Mouse (Mus musculus): ENCODE measurements around the gene Six5. TPM values are rescaled to one million over a fixed set of nuclear protein-coding genes. Genes with fewer than 3 reads are reported as not detected.

Six5 gene
- 2.0 TPM for polyA plus RNA-seq (2015; fragmentation: Illumina TruSeq; extraction: RNeasy Lipid Tissue Mini Kit (QIAGEN cat#74804); ENCODE audit: insufficient read depth, low replicate concordance)

GRCm38 (mm10) chr7:19094471-19094825 is at the start of gene Six5:
Gene Six5, plus strand, starts transcription at chr7:19094594.

GRCm38 (mm10) chr7:19054047-19054776 is 40.2 kb upstream of the Six5 start, which contains the start of gene Rsph6a:
Gene Rsph6a, plus strand, starts transcription at chr7:19054690.

GRCm38 (mm10) chr7:19075723-19076585 is 18.4 kb upstream of the Six5 start, which contains the start of gene Dmwd:
Gene Dmwd, plus strand, starts transcription at chr7:19076227.

GRCm38 (mm10) chr7:19083701-19084100 is 10.7 kb upstream of the Six5 start, which contains the start of gene Dmpk:
Gene Dmpk, plus strand, starts transcription at chr7:19083849.

GRCm38 (mm10) chr7:19118028-19118771 is 23.8 kb downstream of the Six5 start, which contains the start of gene Gm4969:
Gene Gm4969, minus strand, starts transcription at chr7:19118368.

GRCm38 (mm10) chr7:19119631-19120429 is 25.4 kb downstream of the Six5 start, which contains the start of gene Fbxo46:
Gene Fbxo46, plus strand, starts transcription at chr7:19119859.

Other genes with a start within 250 kb of the Six5 start
- gene Pglyrp1, start 223.3 kb upstream of the Six5 start, polyA plus RNA-seq (2015; fragmentation: Illumina TruSeq; extraction: RNeasy Lipid Tissue Mini Kit (QIAGEN cat#74804); ENCODE audit: insufficient read depth, low replicate concordance), result 28.9 TPM
- gene Ccdc61, start 184.2 kb upstream of the Six5 start, polyA plus RNA-seq (2015; fragmentation: Illumina TruSeq; extraction: RNeasy Lipid Tissue Mini Kit (QIAGEN cat#74804); ENCODE audit: insufficient read depth, low replicate concordance), result 17.3 TPM
- gene Nova2, start 168.7 kb upstream of the Six5 start, polyA plus RNA-seq (2015; fragmentation: Illumina TruSeq; extraction: RNeasy Lipid Tissue Mini Kit (QIAGEN cat#74804); ENCODE audit: insufficient read depth, low replicate concordance), result 0.76 TPM
- gene Nanos2, start 107.2 kb upstream of the Six5 start, polyA plus RNA-seq (2015; fragmentation: Illumina TruSeq; extraction: RNeasy Lipid Tissue Mini Kit (QIAGEN cat#74804); ENCODE audit: insufficient read depth, low replicate concordance), result not detected
- 0.73 TPM for gene Mypop, start 103.3 kb upstream of the Six5 start, polyA plus RNA-seq (2015; fragmentation: Illumina TruSeq; extraction: RNeasy Lipid Tissue Mini Kit (QIAGEN cat#74804); ENCODE audit: insufficient read depth, low replicate concordance)
- gene Irf2bp1, start 90.5 kb upstream of the Six5 start, polyA plus RNA-seq (2015; fragmentation: Illumina TruSeq; extraction: RNeasy Lipid Tissue Mini Kit (QIAGEN cat#74804); ENCODE audit: insufficient read depth, low replicate concordance), result 6.8 TPM
- gene Foxa3, start 71.1 kb upstream of the Six5 start, polyA plus RNA-seq (2015; fragmentation: Illumina TruSeq; extraction: RNeasy Lipid Tissue Mini Kit (QIAGEN cat#74804); ENCODE audit: insufficient read depth, low replicate concordance), result not detected
- gene Sympk, start 70.2 kb upstream of the Six5 start, polyA plus RNA-seq (2015; fragmentation: Illumina TruSeq; extraction: RNeasy Lipid Tissue Mini Kit (QIAGEN cat#74804); ENCODE audit: insufficient read depth, low replicate concordance), result 43.3 TPM
- not detected for gene Rsph6a, start 39.9 kb upstream of the Six5 start, polyA plus RNA-seq (2015; fragmentation: Illumina TruSeq; extraction: RNeasy Lipid Tissue Mini Kit (QIAGEN cat#74804); ENCODE audit: insufficient read depth, low replicate concordance)
- 5.3 TPM for gene Dmwd, start 18.4 kb upstream of the Six5 start, polyA plus RNA-seq (2015; fragmentation: Illumina TruSeq; extraction: RNeasy Lipid Tissue Mini Kit (QIAGEN cat#74804); ENCODE audit: insufficient read depth, low replicate concordance)
- 37.1 TPM for gene Dmpk, start 10.7 kb upstream of the Six5 start, polyA plus RNA-seq (2015; fragmentation: Illumina TruSeq; extraction: RNeasy Lipid Tissue Mini Kit (QIAGEN cat#74804); ENCODE audit: insufficient read depth, low replicate concordance)
- gene Gm4969, start 23.8 kb downstream of the Six5 start, polyA plus RNA-seq (2015; fragmentation: Illumina TruSeq; extraction: RNeasy Lipid Tissue Mini Kit (QIAGEN cat#74804); ENCODE audit: insufficient read depth, low replicate concordance), result 0.11 TPM
- gene Fbxo46, start 25.3 kb downstream of the Six5 start, polyA plus RNA-seq (2015; fragmentation: Illumina TruSeq; extraction: RNeasy Lipid Tissue Mini Kit (QIAGEN cat#74804); ENCODE audit: insufficient read depth, low replicate concordance), result 2.9 TPM
- 9.4 TPM for gene Qpctl, start 54.7 kb downstream of the Six5 start, polyA plus RNA-seq (2015; fragmentation: Illumina TruSeq; extraction: RNeasy Lipid Tissue Mini Kit (QIAGEN cat#74804); ENCODE audit: insufficient read depth, low replicate concordance)
- 28.2 TPM for gene Snrpd2, start 55.1 kb downstream of the Six5 start, polyA plus RNA-seq (2015; fragmentation: Illumina TruSeq; extraction: RNeasy Lipid Tissue Mini Kit (QIAGEN cat#74804); ENCODE audit: insufficient read depth, low replicate concordance)
- not detected for gene Gipr, start 71.5 kb downstream of the Six5 start, polyA plus RNA-seq (2015; fragmentation: Illumina TruSeq; extraction: RNeasy Lipid Tissue Mini Kit (QIAGEN cat#74804); ENCODE audit: insufficient read depth, low replicate concordance)
- gene Eml2, start 81.8 kb downstream of the Six5 start, polyA plus RNA-seq (2015; fragmentation: Illumina TruSeq; extraction: RNeasy Lipid Tissue Mini Kit (QIAGEN cat#74804); ENCODE audit: insufficient read depth, low replicate concordance), result 6.2 TPM
- 4.4 TPM for gene Gpr4, start 117.9 kb downstream of the Six5 start, polyA plus RNA-seq (2015; fragmentation: Illumina TruSeq; extraction: RNeasy Lipid Tissue Mini Kit (QIAGEN cat#74804); ENCODE audit: insufficient read depth, low replicate concordance)
- 17.4 TPM for gene Opa3, start 133.7 kb downstream of the Six5 start, polyA plus RNA-seq (2015; fragmentation: Illumina TruSeq; extraction: RNeasy Lipid Tissue Mini Kit (QIAGEN cat#74804); ENCODE audit: insufficient read depth, low replicate concordance)
- gene Vasp, start 177.2 kb downstream of the Six5 start, polyA plus RNA-seq (2015; fragmentation: Illumina TruSeq; extraction: RNeasy Lipid Tissue Mini Kit (QIAGEN cat#74804); ENCODE audit: insufficient read depth, low replicate concordance), result 295 TPM
- 1.3 TPM for gene Ppm1n, start 185.5 kb downstream of the Six5 start, polyA plus RNA-seq (2015; fragmentation: Illumina TruSeq; extraction: RNeasy Lipid Tissue Mini Kit (QIAGEN cat#74804); ENCODE audit: insufficient read depth, low replicate concordance)
- gene Rtn2, start 188.0 kb downstream of the Six5 start, polyA plus RNA-seq (2015; fragmentation: Illumina TruSeq; extraction: RNeasy Lipid Tissue Mini Kit (QIAGEN cat#74804); ENCODE audit: insufficient read depth, low replicate concordance), result 1.8 TPM
- gene Fosb, start 215.5 kb downstream of the Six5 start, polyA plus RNA-seq (2015; fragmentation: Illumina TruSeq; extraction: RNeasy Lipid Tissue Mini Kit (QIAGEN cat#74804); ENCODE audit: insufficient read depth, low replicate concordance), result 1.4 TPM